Mouse (Mus musculus): ENCODE results near the gene Man1a2. TPM values are rescaled to one million over a fixed set of nuclear protein-coding genes. Genes with fewer than 3 reads are reported as not detected.
A peak's percentile ranks its signal among the peaks of the same experiment; 100 is the strongest.

The Man1a2 gene
- 89.6 and 90.3 TPM in 2 replicates for total RNA-seq (2021)
- long read RNA-seq, experiment 1, full-length matches to known transcripts: 13 of 18 reads
- long read RNA-seq, experiment 1, partial matches to known transcripts: 0 of 18 reads
- long read RNA-seq, experiment 1, other reads (novel, unspliced or antisense): 5 of 18 reads
- long read RNA-seq, experiment 2, full-length matches to known transcripts: 7 of 17 reads
- long read RNA-seq, experiment 2, partial matches to known transcripts: 3 of 17 reads
- long read RNA-seq, experiment 2, other reads (novel, unspliced or antisense): 7 of 17 reads

- peak; percentile 92 for DNase-seq
These were observed at the start of gene Man1a2 for GRCm38 (mm10) chr3:100685087-100685762. Gene Man1a2, minus strand, starts transcription at chr3:100685503.

- DNase-seq: no peak
These were observed 49.3 kb upstream of the Man1a2 start for GRCm38 (mm10) chr3:100734482-100735154.

- no peak for DNase-seq
These were observed 46.6 kb upstream of the Man1a2 start for GRCm38 (mm10) chr3:100731896-100732295.

GRCm38 (mm10) chr3:100731347-100731746, 46.0 kb upstream of the Man1a2 start:
- DNase-seq: no peak

- no peak for DNase-seq
These were observed 42.9 kb upstream of the Man1a2 start for GRCm38 (mm10) chr3:100728008-100728712.

- no peak for DNase-seq
These were observed 40.8 kb upstream of the Man1a2 start for GRCm38 (mm10) chr3:100725960-100726674.

- DNase-seq: no peak
These were observed 35.5 kb upstream of the Man1a2 start for GRCm38 (mm10) chr3:100720786-100721300.

- no peak for DNase-seq
These were observed 30.9 kb upstream of the Man1a2 start for GRCm38 (mm10) chr3:100716241-100716640.

GRCm38 (mm10) chr3:100715367-100715766, 30.1 kb upstream of the Man1a2 start:
- no peak for DNase-seq

- no peak for DNase-seq
These were observed 28.1 kb upstream of the Man1a2 start for GRCm38 (mm10) chr3:100713142-100714005.

- DNase-seq: peak; percentile 39
These were observed 26.8 kb upstream of the Man1a2 start for GRCm38 (mm10) chr3:100712140-100712539.

GRCm38 (mm10) chr3:100711486-100711885, 26.2 kb upstream of the Man1a2 start:
- no peak for DNase-seq

- no peak for DNase-seq
These were observed 21.8 kb upstream of the Man1a2 start for GRCm38 (mm10) chr3:100707117-100707516.

GRCm38 (mm10) chr3:100705128-100705667, 19.9 kb upstream of the Man1a2 start:
- no peak for DNase-seq

GRCm38 (mm10) chr3:100703847-100704644, 18.7 kb upstream of the Man1a2 start:
- DNase-seq: no peak

- DNase-seq: peak; percentile 55
These were observed 17.9 kb upstream of the Man1a2 start for GRCm38 (mm10) chr3:100702875-100703846.

GRCm38 (mm10) chr3:100688747-100689146, 3.4 kb upstream of the Man1a2 start:
- peak; percentile 28 for DNase-seq

- DNase-seq: no peak
These were observed 1.5 kb upstream of the Man1a2 start for GRCm38 (mm10) chr3:100686756-100687155.
